Mouse (Mus musculus) spleen, adult 2 months (tissue): ENCODE data around the gene Fat3.

Experiments
- CTCF ChIP-seq: fragments of 200-500 bp; IDR thresholded peaks from 2 replicates; pipeline ENCODE4 v1.5.1; 2011; ENCODE audit warnings: mild to moderate bottlenecking, inconsistent platforms; ENCODE audit not compliant: insufficient read depth, insufficient read length, insufficient replicate concordance; ENCODE audit errors: extremely low read depth
- POLR2A ChIP-seq: fragments of 200-500 bp; IDR thresholded peaks from 2 replicates; pipeline ENCODE4 v1.6.1; 2011; ENCODE audit warnings: low read depth, low read length, inconsistent platforms

- TF ChIP-seq CTCF (no peak), POLR2A (no peak)
These were observed 463.7 kb downstream of the Fat3 start for GRCm38 (mm10) chr9:16037375-16037774.
